17 mouse cellular contexts compared by ENCODE assay signal in genomic region chr8:119783579-119783978, GRCm38 (mm10). TPM values are rescaled to one million over a fixed set of nuclear protein-coding genes. Genes with fewer than 3 reads are reported as not detected.
DNase-seq lines count a peak whose midpoint lies in the region; ATAC-seq and TF ChIP-seq lines count a peak whose summit lies in the region.
"Had no signal": no experiment of that assay in that cellular context is flagged by ENCODE, and none has a peak within 500 bp of the region (broad histone marks: within the 10 kb centered on the region; RNA-seq: fewer than 3 reads in every experiment).

No protein-coding gene starts in this region.

- TF ChIP-seq EP300 in CH12.LX (IDR thresholded peaks at IDR 0.05; ENCODE audit: low read length), result peak; percentile 69

- no peak for TF ChIP-seq RAD21 in CH12.LX (IDR thresholded peaks at IDR 0.05; ENCODE audit: low read depth, low read length)

- dilution Hi-C loops in CH12.LX (cut with MboI; ENCODE audit: extremely low pct_ligation_motif_present, extremely low pct_unique_long_range_greater_than_20kb, low sequenced_read_pairs), result no loop called here

- in situ Hi-C loops in CH12.LX (cut with MboI; ENCODE audit: low pct_ligation_motif_present, low pct_unique_long_range_greater_than_20kb, low sequenced_read_pairs), result loop anchor here (5.0 kb wide), 2 partner anchors 59 to 139 kb away; partner anchors contain the start of gene Cotl1

- H3K9ac ChIP-seq in heart, embryonic 16.5 days (ENCODE audit: low read length), result no peak overlapping the region; the same call in 1 of the 2 replicates
- H3K9ac ChIP-seq in CH12.LX (ENCODE audit: insufficient read depth, low read depth), result no peak overlapping the region; the same call in 1 of the 2 replicates
- H3K9ac ChIP-seq: forebrain, embryonic 15.5 days; hindbrain, embryonic 15.5 days; liver, embryonic 13.5 days; neural tube, embryonic 15.5 days; stomach, embryonic 15.5 days had no signal

- peak overlapping the region; percentile 5; the same call in 1 of the 2 replicates for H3K27ac ChIP-seq in heart, embryonic 16.5 days (ENCODE audit: low read length)
- peak overlapping the region; percentile 92 for H3K27ac ChIP-seq in spleen, adult 2 months (ENCODE audit: insufficient read depth, low read length)
- H3K27ac ChIP-seq in CH12.LX (ENCODE audit: insufficient read depth, low read depth), result peak overlapping the region; percentile 81
- peak overlapping the region; percentile 74 for H3K27ac ChIP-seq in small intestine, adult 2 months (ENCODE audit: insufficient read depth, low read depth, low read length)
- H3K27ac ChIP-seq: forebrain, embryonic 15.5 days; hindbrain, embryonic 15.5 days; liver, embryonic 13.5 days; neural tube, embryonic 15.5 days; stomach, embryonic 15.5 days had no signal

- intact Hi-C loops in heart, postnatal 25 days (cut with DNase I), result loop anchor here (2.0 to 5.0 kb wide), 2 partner anchors 143 to 294 kb away; no protein-coding TSS in a partner anchor

- no peak for TF ChIP-seq CTCF in spleen, adult 2 months (IDR thresholded peaks at IDR 0.05; ENCODE audit: extremely low read depth, insufficient read depth, insufficient read length, insufficient replicate concordance)
- TF ChIP-seq CTCF in CH12.LX (conservative IDR thresholded peaks at IDR 0.05 in 1 of 2, IDR thresholded peaks at IDR 0.05 in 1 of 2; ENCODE audit: low read depth in 2 of 2, low read length in 2 of 2), result no peak
- no peak for TF ChIP-seq CTCF in small intestine, adult 2 months (IDR thresholded peaks at IDR 0.05; ENCODE audit: extremely low read depth, insufficient read length, insufficient replicate concordance, low read depth, low read length)

- no peaks in the 10 kb centered on the region for H3K9me3 ChIP-seq in heart, embryonic 16.5 days (replicated peaks; ENCODE audit: control insufficient read depth, low read length)
- no peaks in the 10 kb centered on the region for H3K9me3 ChIP-seq in CH12.LX (replicated peaks; ENCODE audit: low read length)
- H3K9me3 ChIP-seq: forebrain, embryonic 15.5 days; hindbrain, embryonic 15.5 days; liver, embryonic 13.5 days; neural tube, embryonic 15.5 days; stomach, embryonic 15.5 days had no signal

- no peak overlapping the region for H3K4me2 ChIP-seq in heart, embryonic 16.5 days (ENCODE audit: low read depth, low read length)
- H3K4me2 ChIP-seq in CH12.LX (ENCODE audit: insufficient read depth, low read depth, poor library complexity, severe bottlenecking), result peak overlapping the region; percentile 18
- H3K4me2 ChIP-seq: forebrain, embryonic 15.5 days; hindbrain, embryonic 15.5 days; liver, embryonic 13.5 days; neural tube, embryonic 15.5 days; stomach, embryonic 15.5 days had no signal

- 0 out of 2 replicates have a peak, but pooled peaks have one; percentile 5 for ATAC-seq in heart, embryonic 16.5 days (replicated peaks; ENCODE audit: extremely low read depth, insufficient read depth, low FRiP score)
- ATAC-seq: forebrain, embryonic 15.5 days; intestine, postnatal 0 days had no signal

- TF ChIP-seq POLR2A in spleen, adult 2 months (IDR thresholded peaks at IDR 0.05; ENCODE audit: low read depth, low read length), result no peak
- TF ChIP-seq POLR2A in CH12.LX (IDR thresholded peaks at IDR 0.05; ENCODE audit: low read depth, low read length), result no peak
- TF ChIP-seq POLR2A in small intestine, adult 2 months (IDR thresholded peaks at IDR 0.05; ENCODE audit: low read depth, low read length), result no peak

- H3K4me3 ChIP-seq in heart, embryonic 16.5 days (ENCODE audit: low read length), result no peak overlapping the region
- H3K4me3 ChIP-seq in spleen, adult 2 months (ENCODE audit: extremely low read depth, insufficient read depth, insufficient read length), result peak overlapping the region; percentile 19; the same call in 1 of the 2 replicates
- peak overlapping the region in 2 of 3 experiments; percentile 4 to 19 for H3K4me3 ChIP-seq in CH12.LX (replicated peaks in 1 of 3; ENCODE audit: low read depth in 2 of 3, low read length in 2 of 3, poor library complexity in 1 of 3)
- H3K4me3 ChIP-seq in small intestine, adult 2 months (ENCODE audit: low read depth, low read length), result peak overlapping the region; percentile 18
- H3K4me3 ChIP-seq: forebrain, embryonic 15.5 days; hindbrain, embryonic 15.5 days; liver, embryonic 13.5 days; neural tube, embryonic 15.5 days; stomach, embryonic 15.5 days had no signal

- H3K79me2 ChIP-seq in CH12.LX (replicated peaks; ENCODE audit: control insufficient read depth, extremely low read depth, insufficient read depth, poor library complexity, severe bottlenecking), result no peaks in the 10 kb centered on the region

- H3K36me3 ChIP-seq in heart, embryonic 16.5 days (ENCODE audit: control insufficient read depth, insufficient read depth), result no peaks in the 10 kb centered on the region
- H3K36me3 ChIP-seq in spleen, adult 2 months (ENCODE audit: control insufficient read depth, insufficient read depth, low read length), result no peaks in the 10 kb centered on the region
- H3K36me3 ChIP-seq in CH12.LX (replicated peaks in 1 of 2; ENCODE audit: control insufficient read depth in 1 of 2, insufficient read depth in 1 of 2, low read length in 1 of 2), result no peaks in the 10 kb centered on the region
- H3K36me3 ChIP-seq in small intestine, adult 2 months (ENCODE audit: control insufficient read depth, insufficient read depth, low read length), result no peaks in the 10 kb centered on the region
- H3K36me3 ChIP-seq: forebrain, embryonic 15.5 days; hindbrain, embryonic 15.5 days; liver, embryonic 13.5 days; neural tube, embryonic 15.5 days; stomach, embryonic 15.5 days had no signal

- peaks cover 8% of the 10 kb centered on the region for H3K4me1 ChIP-seq in heart, embryonic 16.5 days (ENCODE audit: control insufficient read depth, insufficient read depth, low read length)
- peaks cover 39% of the 10 kb centered on the region; the same call in 1 of the 2 replicates for H3K4me1 ChIP-seq in spleen, adult 2 months (ENCODE audit: control insufficient read depth, insufficient read depth, insufficient read length)
- peaks cover 22 to 71% of the 10 kb centered on the region in 2 experiments for H3K4me1 ChIP-seq in CH12.LX (ENCODE audit: control insufficient read depth in 1 of 2, insufficient read depth in 2 of 2)
- peaks cover 10% of the 10 kb centered on the region for H3K4me1 ChIP-seq in small intestine, adult 2 months (ENCODE audit: control insufficient read depth, insufficient read depth, insufficient read length, low read length)

- no peak for DNase-seq in heart, postnatal 25 days (ENCODE audit: low spot score)
- DNase-seq in spleen, adult 2 months (ENCODE audit: low read depth in 1 of 2, low spot score in 2 of 2), result no peak
- DNase-seq in spleen, postnatal 10 days (ENCODE audit: low spot score in 2 of 2), result no peak
- DNase-seq in CH12.LX (ENCODE audit: extremely low read depth), result peak; percentile 71
- no peak for DNase-seq in adrenal gland, postnatal 10 days
- DNase-seq: adrenal gland, adult 2 months; cerebellum, adult 18-20 months; cerebellum, postnatal 36 days; layer of hippocampus, postnatal 36 days; liver, embryonic 13.5 days had no signal

- WGBS in heart, embryonic 16.5 days, result 64% methylated on average over 6 of the region's 6 CpGs
- 16% methylated on average over 6 of the region's 6 CpGs for WGBS in spleen, adult 2 months
- 75% methylated on average over 6 of the region's 6 CpGs for WGBS in small intestine, adult 2 months

- peaks cover 4% of the 10 kb centered on the region; the same call in 1 of the 2 replicates for H3K27me3 ChIP-seq in heart, embryonic 16.5 days (ENCODE audit: control insufficient read depth, insufficient read depth, low read length)
- H3K27me3 ChIP-seq in spleen, adult 2 months (ENCODE audit: control insufficient read depth, insufficient read depth, low read length), result no peaks in the 10 kb centered on the region
- peaks cover 2% of the 10 kb centered on the region for H3K27me3 ChIP-seq in CH12.LX (replicated peaks)
- H3K27me3 ChIP-seq in small intestine, adult 2 months (ENCODE audit: control insufficient read depth, insufficient read depth, low read length), result no peaks in the 10 kb centered on the region
- H3K27me3 ChIP-seq: forebrain, embryonic 15.5 days; hindbrain, embryonic 15.5 days; liver, embryonic 13.5 days; neural tube, embryonic 15.5 days; stomach, embryonic 15.5 days had no signal

TF ChIP-seq in CH12.LX, 34 proteins besides CTCF, POLR2A, EP300 and RAD21:
- peak; percentile 68; the same call in 1 of the 2 replicates for TF ChIP-seq TCF12 (IDR thresholded peaks at IDR 0.05; ENCODE audit: low read depth, low read length)
- no peak for TF ChIP-seq ZKSCAN1 (IDR thresholded peaks at IDR 0.05; ENCODE audit: borderline replicate concordance, low read depth, low read length)
- TF ChIP-seq CHD2 (IDR thresholded peaks at IDR 0.05; ENCODE audit: low read length), result 0 out of 2 replicates have a peak, but pooled peaks have one; percentile 23
- TF ChIP-seq ZNF384 (IDR thresholded peaks at IDR 0.05; ENCODE audit: low read depth, low read length), result no peak
- 0 out of 2 replicates have a peak, but pooled peaks have one; percentile 35 for TF ChIP-seq ETS1 (conservative IDR thresholded peaks at IDR 0.05; ENCODE audit: low read depth, low read length)
- no peak for TF ChIP-seq KAT2A (IDR thresholded peaks at IDR 0.05; ENCODE audit: insufficient replicate concordance, low read length)
- no peak for TF ChIP-seq SMC3 (IDR thresholded peaks at IDR 0.05; ENCODE audit: low read depth, low read length)
- 0 out of 2 replicates have a peak, but pooled peaks have one; percentile 10 for TF ChIP-seq RCOR1 (conservative IDR thresholded peaks at IDR 0.05; ENCODE audit: low read depth, low read length)

RNA-seq across cellular contexts. Expression of gene Tldc1, which starts 5.4 kb away (rescaled TPM):
- 12.5 and 15.0 TPM in 2 replicates for polyA plus RNA-seq in heart, embryonic 16.5 days (2015; fragmentation: Nextera tagmentation; extraction: Ambion mirVana)
- 10 to 100 TPM; 10.5 to 12.4 TPM for total RNA-seq in heart, postnatal 25 days (2021)
- 4.8 and 6.2 TPM in 2 replicates for polyA plus RNA-seq in spleen, adult 2 months (2012; rRNA removed)
- total RNA-seq in CH12.LX (2012; rRNA removed) (7.8 and 10.4 TPM in 2 replicates), CH12.LX (2014; rRNA removed) (5.8 and 7.7 TPM in 2 replicates)
- polyA plus RNA-seq in CH12.LX (2012; ENCODE audit: insufficient read length, low read depth), result 3.8 and 8.1 TPM in 2 replicates
- 4.6 and 7.4 TPM in 2 replicates for polyA plus RNA-seq in small intestine, adult 2 months (2012; rRNA removed)
- total RNA-seq in adrenal gland, postnatal 10 days (2021), result 10 to 100 TPM in 1 of 2 experiments, 1 to 10 TPM in 1; 8.7 to 12.0 TPM

RNA-seq across cellular contexts. Expression of gene Cotl1, which starts 56.8 kb away (rescaled TPM):
- 34.3 and 56.1 TPM in 2 replicates for polyA plus RNA-seq in heart, embryonic 16.5 days (2015; fragmentation: Nextera tagmentation; extraction: Ambion mirVana)
- 10 to 100 TPM; 17.3 to 20.2 TPM for total RNA-seq in heart, postnatal 25 days (2021)
- 606 and 770 TPM in 2 replicates for polyA plus RNA-seq in spleen, adult 2 months (2012; rRNA removed)
- total RNA-seq in CH12.LX (2012; rRNA removed) (59.6 and 69.1 TPM in 2 replicates), CH12.LX (2014; rRNA removed) (135 and 139 TPM in 2 replicates)
- polyA plus RNA-seq in CH12.LX (2012; ENCODE audit: insufficient read length, low read depth), result 349 and 375 TPM in 2 replicates
- polyA plus RNA-seq in small intestine, adult 2 months (2012; rRNA removed), result 206 and 264 TPM in 2 replicates
- total RNA-seq in adrenal gland, postnatal 10 days (2021), result 10 to 100 TPM; 68.0 to 77.5 TPM

Comparison
In these comparisons a context has a peak if more than half of its experiments do, and no peak if none do; other contexts are left out.
1. H3K27ac ChIP-seq: peak in every context shown above with its lines; median percentile 92 in spleen, adult 2 months; 81 in CH12.LX; 74 in small intestine, adult 2 months; 5 in heart, embryonic 16.5 days.